Mouse (Mus musculus) thymus, adult 2 months (tissue): Measurements from ENCODE around the gene Sim2.

Experiments used
- CTCF ChIP-seq: fragments of 200-500 bp; IDR thresholded peaks from 2 replicates; pipeline ENCODE4 v1.5.1; 2012; ENCODE audit warnings: mild to moderate bottlenecking, control low read depth, low read length, moderate library complexity, borderline replicate concordance; ENCODE audit not compliant: control insufficient read depth, poor library complexity, insufficient read depth; ENCODE audit errors: extremely low read depth
- POLR2A ChIP-seq: fragments of 200-500 bp; IDR thresholded peaks from 2 replicates; pipeline ENCODE4 v1.6.1; 2012; ENCODE audit warnings: mild to moderate bottlenecking, low read length, control low read depth, moderate library complexity; ENCODE audit not compliant: control insufficient read depth, poor library complexity, insufficient read depth; ENCODE audit errors: extremely low read depth

- TF ChIP-seq CTCF = no peak
- TF ChIP-seq POLR2A = no peak
These were observed 44.2 kb upstream of the Sim2 start for GRCm38 (mm10) chr16:94040485-94040884.
